Mouse (Mus musculus): ENCODE data around the gene Ggt7. TPM values are rescaled to one million over a fixed set of nuclear protein-coding genes. Genes with fewer than 3 reads are reported as not detected.
"Not testable (repeated sequence)": the region's sequence is repeated elsewhere in the genome, so short reads cannot be mapped to it uniquely, and the experiment has no call there.

Gene Ggt7
- polyA plus RNA-seq, 1 experiment, result 8.0 TPM

GRCm38 (mm10) chr2:155472671-155473569 is 45.1 kb downstream of the Ggt7 start:
- peak; percentile 60 for DNase-seq
- WGBS, result 2% methylated on average over 62 of the region's 71 CpGs
- Histone ChIP-seq H3K4me3 (replicated peaks; ENCODE audit: extremely low read depth, low read depth, low read length) (peak overlapping the region; percentile 50), H3K4me1 (ENCODE audit: control insufficient read depth, insufficient read depth, low read length) (peaks cover 3% of the 10 kb centered on the region)
- TF ChIP-seq POLR2A (IDR thresholded peaks at IDR 0.05; ENCODE audit: borderline replicate concordance, extremely low read depth, low read depth, low read length) (no peak), CTCF (IDR thresholded peaks at IDR 0.05; ENCODE audit: insufficient read depth, low read length) (no peak)

- WGBS, result 68% methylated on average over 1 of the region's 1 CpGs
- no peak overlapping the region for H3K4me3 ChIP-seq (replicated peaks; ENCODE audit: extremely low read depth, low read depth, low read length)
- TF ChIP-seq POLR2A (IDR thresholded peaks at IDR 0.05; ENCODE audit: borderline replicate concordance, extremely low read depth, low read depth, low read length), result no peak
- TF ChIP-seq CTCF (IDR thresholded peaks at IDR 0.05; ENCODE audit: insufficient read depth, low read length), result no peak
- no peak for DNase-seq
- no peaks in the 10 kb centered on the region; the same call in none of the 2 replicates for H3K4me1 ChIP-seq (ENCODE audit: control insufficient read depth, insufficient read depth, low read length)
Measured at GRCm38 (mm10) chr2:155466861-155467260, 51.2 kb downstream of the Ggt7 start.

- no peaks in the 10 kb centered on the region; the same call in 1 of the 2 replicates for H3K4me1 ChIP-seq (ENCODE audit: control insufficient read depth, insufficient read depth, low read length)
- DNase-seq, result no peak
- 77% methylated on average over 7 of the region's 7 CpGs for WGBS
- TF ChIP-seq CTCF (IDR thresholded peaks at IDR 0.05; ENCODE audit: insufficient read depth, low read length) (no peak), POLR2A (IDR thresholded peaks at IDR 0.05; ENCODE audit: borderline replicate concordance, extremely low read depth, low read depth, low read length) (no peak)
- no peak overlapping the region for H3K4me3 ChIP-seq (replicated peaks; ENCODE audit: extremely low read depth, low read depth, low read length)
Measured at GRCm38 (mm10) chr2:155453591-155453990, 64.4 kb downstream of the Ggt7 start.

- H3K4me3 ChIP-seq (replicated peaks; ENCODE audit: extremely low read depth, low read depth, low read length), result no peak overlapping the region
- WGBS, result 82% methylated on average over 5 of the region's 5 CpGs
- H3K4me1 ChIP-seq (ENCODE audit: control insufficient read depth, insufficient read depth, low read length), result no peaks in the 10 kb centered on the region
- TF ChIP-seq CTCF (IDR thresholded peaks at IDR 0.05; ENCODE audit: insufficient read depth, low read length) (no peak), POLR2A (IDR thresholded peaks at IDR 0.05; ENCODE audit: borderline replicate concordance, extremely low read depth, low read depth, low read length) (no peak)
- no peak for DNase-seq
Measured at GRCm38 (mm10) chr2:155451256-155451655, 66.8 kb downstream of the Ggt7 start.

GRCm38 (mm10) chr2:155447906-155448305 is 70.1 kb downstream of the Ggt7 start:
- 100% methylated on average over 1 of the region's 1 CpGs for WGBS
- not testable (repeated sequence) for H3K4me3 ChIP-seq (replicated peaks; ENCODE audit: extremely low read depth, low read depth, low read length); H3K4me1 ChIP-seq (ENCODE audit: control insufficient read depth, insufficient read depth, low read length); DNase-seq

- 20% methylated on average over 2 of the region's 2 CpGs for WGBS
Measured at GRCm38 (mm10) chr2:155443446-155443845, 74.6 kb downstream of the Ggt7 start.

GRCm38 (mm10) chr2:155442916-155443315 is 75.1 kb downstream of the Ggt7 start:
- DNase-seq, result no peak
- WGBS, result 73% methylated on average over 4 of the region's 4 CpGs
- no peak for TF ChIP-seq POLR2A (IDR thresholded peaks at IDR 0.05; ENCODE audit: borderline replicate concordance, extremely low read depth, low read depth, low read length)
- TF ChIP-seq CTCF (IDR thresholded peaks at IDR 0.05; ENCODE audit: insufficient read depth, low read length), result no peak
- Histone ChIP-seq H3K4me1 (ENCODE audit: control insufficient read depth, insufficient read depth, low read length) (peaks cover 4% of the 10 kb centered on the region; the same call in 1 of the 2 replicates), H3K4me3 (replicated peaks; ENCODE audit: extremely low read depth, low read depth, low read length) (no peak overlapping the region)

More at GRCm38 (mm10) chr2:155443446-155443845, 74.6 kb downstream of the Ggt7 start:
- TF ChIP-seq CTCF (IDR thresholded peaks at IDR 0.05; ENCODE audit: insufficient read depth, low read length) (no peak), POLR2A (IDR thresholded peaks at IDR 0.05; ENCODE audit: borderline replicate concordance, extremely low read depth, low read depth, low read length) (no peak)
- no peak overlapping the region for H3K4me3 ChIP-seq (replicated peaks; ENCODE audit: extremely low read depth, low read depth, low read length)
- no peak for DNase-seq
- peaks cover 4% of the 10 kb centered on the region; the same call in 1 of the 2 replicates for H3K4me1 ChIP-seq (ENCODE audit: control insufficient read depth, insufficient read depth, low read length)

Other genes with a start within 250 kb of the Ggt7 start
- 359 and 502 TPM in 2 replicates for gene Map1lc3a, start 241.9 kb downstream of the Ggt7 start, polyA plus RNA-seq (2012; rRNA removed)
- 33.3 and 42.4 TPM in 2 replicates for gene Pigu, start 160.8 kb downstream of the Ggt7 start, polyA plus RNA-seq (2012; rRNA removed)
- 184 and 237 TPM in 2 replicates for gene Trp53inp2, start 137.2 kb downstream of the Ggt7 start, polyA plus RNA-seq (2012; rRNA removed)
- 20.0 and 23.2 TPM in 2 replicates for gene Ncoa6, start 44.3 kb downstream of the Ggt7 start, polyA plus RNA-seq (2012; rRNA removed)
- gene Acss2, start 289 bp downstream of the Ggt7 start, polyA plus RNA-seq (2012; rRNA removed), result 29.7 and 52.6 TPM in 2 replicates
- 32.7 and 35.4 TPM in 2 replicates for gene Gss, start 74.6 kb upstream of the Ggt7 start, polyA plus RNA-seq (2012; rRNA removed)
- 0.07 TPM in 1 of 2 replicates, not detected in the other for gene Myh7b, start 93.0 kb upstream of the Ggt7 start, polyA plus RNA-seq (2012; rRNA removed)
- gene Trpc4ap, start 174.1 kb upstream of the Ggt7 start, polyA plus RNA-seq (2012; rRNA removed), result 140 and 145 TPM in 2 replicates
- 50.3 and 61.0 TPM in 2 replicates for gene Edem2, start 211.2 kb upstream of the Ggt7 start, polyA plus RNA-seq (2012; rRNA removed)
- gene Gm17581, start 217.6 kb upstream of the Ggt7 start, polyA plus RNA-seq (2012; rRNA removed), result not detected in 2 replicates
- 3.2 and 4.5 TPM in 2 replicates for gene Procr, start 232.9 kb upstream of the Ggt7 start, polyA plus RNA-seq (2012; rRNA removed)